Mouse (Mus musculus) kidney, postnatal 36 days (tissue): Measurements from ENCODE around the gene Hist1h4i.

Experiments
- DNase-seq, 2 experiments: peaks; one replicate each; pipeline ENCODE4 v3.0.0; 2021 to 2022; ENCODE audit warnings: mixed read lengths in 2 of 2

The Hist1h4i gene

DNA sequence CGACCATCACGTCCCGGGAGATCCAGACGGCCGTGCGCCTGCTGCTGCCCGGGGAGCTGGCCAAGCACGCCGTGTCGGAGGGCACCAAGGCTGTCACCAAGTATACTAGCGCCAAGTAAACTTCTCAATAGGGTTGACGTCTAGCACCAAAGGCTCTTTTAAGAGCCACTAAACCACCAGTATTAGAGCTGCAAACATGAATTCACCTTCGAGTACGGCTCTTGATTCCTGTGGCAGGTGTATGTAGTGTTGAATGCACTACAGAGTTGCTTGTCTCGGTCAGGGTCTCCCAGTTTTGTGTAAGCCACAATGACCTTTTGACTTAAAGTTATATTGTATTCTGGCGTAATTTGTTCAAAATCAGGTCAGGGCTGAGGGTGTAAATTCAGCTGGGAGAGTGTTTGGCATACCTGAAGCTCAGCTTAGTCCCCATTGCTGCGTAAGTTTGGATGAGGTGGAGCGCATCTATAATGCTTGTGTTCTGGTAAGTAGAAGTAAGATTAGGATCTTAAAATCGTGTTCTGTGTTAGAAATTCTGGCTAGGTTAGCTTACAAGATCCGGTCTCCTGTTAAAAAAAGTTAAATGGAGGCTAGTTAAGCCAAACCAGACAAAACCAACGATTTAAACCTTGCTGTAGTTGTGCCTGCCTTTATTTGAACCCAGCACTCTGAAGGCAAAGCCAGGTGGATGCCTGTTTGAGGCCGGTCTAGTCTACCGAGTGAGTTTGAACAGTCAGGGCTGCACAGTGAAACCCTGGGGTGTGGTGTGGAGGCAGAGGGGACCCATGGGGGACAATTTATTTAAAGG lies 4.8 kb downstream of the Hist1h4i start:
- no peak for DNase-seq

DNA sequence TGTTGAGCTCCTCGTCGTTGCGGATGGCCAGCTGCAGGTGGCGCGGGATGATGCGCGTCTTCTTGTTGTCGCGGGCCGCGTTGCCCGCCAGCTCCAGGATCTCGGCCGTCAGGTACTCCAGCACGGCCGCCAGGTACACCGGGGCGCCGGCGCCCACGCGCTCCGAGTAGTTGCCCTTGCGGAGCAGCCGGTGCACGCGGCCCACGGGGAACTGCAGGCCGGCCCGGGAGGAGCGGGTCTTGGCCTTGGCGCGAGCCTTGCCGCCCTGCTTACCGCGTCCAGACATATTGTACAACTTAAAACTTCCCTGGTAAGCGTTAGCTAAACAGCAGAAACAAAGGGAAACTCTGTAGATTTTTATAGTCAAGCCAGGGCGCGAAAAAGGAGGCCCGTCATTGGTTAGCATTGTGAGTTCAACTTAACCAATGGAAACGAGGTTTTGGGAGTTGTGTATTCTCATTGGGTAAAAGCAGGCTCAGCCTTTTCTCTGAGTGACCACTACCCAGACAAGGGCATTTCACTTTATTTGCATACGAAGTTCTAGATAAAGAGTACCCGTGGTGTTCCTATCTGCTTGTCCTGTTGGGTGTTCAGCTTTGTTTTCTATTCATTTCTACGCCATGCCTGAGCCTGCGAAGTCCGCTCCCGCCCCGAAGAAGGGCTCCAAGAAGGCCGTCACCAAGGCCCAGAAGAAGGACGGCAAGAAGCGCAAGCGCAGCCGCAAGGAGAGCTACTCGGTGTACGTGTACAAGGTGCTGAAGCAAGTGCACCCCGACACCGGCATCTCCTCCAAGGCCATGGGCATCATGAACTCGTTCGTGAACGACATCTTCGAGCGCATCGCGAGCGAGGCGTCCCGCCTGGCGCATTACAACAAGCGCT lies 5.7 kb downstream of the Hist1h4i start, which contains the start of the genes Hist1h2ah and Hist1h2bk:
TSS of gene Hist1h2ah (minus strand) at position 302 of the 882 bp plus-strand sequence.
TSS of gene Hist1h2bk (plus strand) at position 604 of the 882 bp plus-strand sequence.
- peak; percentile 82 to 93 for DNase-seq

DNA sequence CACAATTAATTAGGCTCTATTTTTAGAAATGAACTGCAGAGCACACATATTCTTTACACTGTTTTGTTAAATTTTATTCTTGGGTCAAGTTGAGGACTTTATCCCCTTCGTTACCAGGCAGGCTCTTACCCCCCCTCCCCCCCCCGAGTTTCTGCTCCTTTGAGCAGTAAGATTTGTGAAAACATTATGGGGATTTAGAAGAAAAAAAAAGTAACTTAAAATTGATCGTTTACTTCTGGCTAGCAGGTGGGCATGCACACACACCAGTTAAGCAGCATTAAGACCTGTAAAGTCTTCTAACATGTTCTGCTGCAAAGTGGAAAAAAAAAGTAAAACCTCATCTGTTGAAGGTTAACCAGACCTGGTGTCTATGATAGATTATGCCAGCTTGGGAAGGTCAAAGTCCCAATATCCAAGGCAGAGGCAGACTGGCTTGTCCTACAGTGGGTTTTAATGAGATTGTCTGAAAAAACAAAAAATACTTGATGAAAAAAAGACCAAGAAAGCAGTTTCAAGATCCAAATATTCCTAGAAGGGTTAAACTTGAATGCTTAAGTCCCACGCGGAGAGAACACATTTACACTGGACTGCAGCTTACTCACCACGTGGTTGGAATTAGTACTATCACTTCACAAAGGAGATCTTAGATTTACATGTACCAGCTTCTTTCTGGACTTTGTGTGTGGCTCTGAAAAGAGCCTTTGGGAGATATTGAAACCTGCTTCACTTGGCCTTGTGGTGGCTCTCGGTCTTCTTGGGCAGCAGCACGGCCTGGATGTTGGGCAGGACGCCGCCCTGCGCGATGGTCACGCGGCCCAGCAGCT lies 6.5 kb downstream of the Hist1h4i start:
- peak; percentile 31 to 71 for DNase-seq

GRCm38 (mm10) chr13:22033741-22034442 lies 7.3 kb downstream of the Hist1h4i start:
- no peak for DNase-seq

- peak in 1 of 2 experiments; percentile 26 for DNase-seq
These were observed 10.7 kb downstream of the Hist1h4i start for GRCm38 (mm10) chr13:22030493-22030892.

GRCm38 (mm10) chr13:22029928-22030327 lies 11.2 kb downstream of the Hist1h4i start:
- DNase-seq: no peak

- peak; percentile 95 to 96 for DNase-seq
These were observed 12.3 kb downstream of the Hist1h4i start for GRCm38 (mm10) chr13:22028673-22029460.

DNA sequence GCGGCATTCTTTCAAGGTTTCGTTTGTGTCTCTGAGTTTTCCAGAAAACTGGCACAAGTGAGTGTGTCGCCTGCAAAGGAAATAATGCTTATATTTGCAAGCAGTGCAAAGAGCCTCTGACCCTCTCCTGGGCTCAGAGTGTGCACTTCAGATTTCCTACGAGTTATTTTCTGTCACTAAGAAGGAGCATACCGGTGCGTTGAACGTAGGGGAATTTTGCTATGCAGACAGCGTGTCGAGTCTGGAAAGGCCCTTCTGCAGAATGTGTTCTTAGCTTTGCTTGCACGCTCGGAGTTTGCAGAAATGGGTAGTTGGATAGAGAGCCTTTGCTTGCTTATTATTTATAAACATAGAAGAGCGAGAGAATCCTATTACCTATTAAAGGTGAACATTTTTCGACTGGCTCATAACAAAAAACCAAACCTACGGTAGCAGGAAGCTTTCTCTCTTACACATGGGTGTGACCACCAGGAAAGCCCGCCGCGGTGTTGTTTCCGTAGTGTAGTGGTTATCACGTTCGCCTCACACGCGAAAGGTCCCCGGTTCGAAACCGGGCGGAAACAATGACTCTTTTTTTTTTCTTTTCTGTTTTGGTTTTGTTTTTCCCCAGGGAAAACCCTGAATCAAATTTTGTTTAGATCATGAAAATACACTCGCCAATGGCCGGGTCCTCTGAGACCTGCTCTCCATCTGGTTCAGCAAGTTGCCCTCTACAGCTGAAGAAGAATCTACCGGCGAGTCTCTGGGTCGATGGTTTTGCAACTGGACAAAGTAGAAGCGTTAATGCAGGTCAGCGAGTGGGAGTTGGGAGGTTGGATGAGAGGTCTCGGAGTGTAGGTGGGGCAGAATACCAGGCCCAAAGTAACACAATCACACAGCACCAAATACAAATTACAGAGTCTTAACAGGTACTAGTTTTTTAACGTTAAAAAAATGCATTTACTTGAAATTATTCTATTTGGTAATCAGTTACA lies 14.8 kb downstream of the Hist1h4i start:
- DNase-seq: peak; percentile 77 to 86

DNA sequence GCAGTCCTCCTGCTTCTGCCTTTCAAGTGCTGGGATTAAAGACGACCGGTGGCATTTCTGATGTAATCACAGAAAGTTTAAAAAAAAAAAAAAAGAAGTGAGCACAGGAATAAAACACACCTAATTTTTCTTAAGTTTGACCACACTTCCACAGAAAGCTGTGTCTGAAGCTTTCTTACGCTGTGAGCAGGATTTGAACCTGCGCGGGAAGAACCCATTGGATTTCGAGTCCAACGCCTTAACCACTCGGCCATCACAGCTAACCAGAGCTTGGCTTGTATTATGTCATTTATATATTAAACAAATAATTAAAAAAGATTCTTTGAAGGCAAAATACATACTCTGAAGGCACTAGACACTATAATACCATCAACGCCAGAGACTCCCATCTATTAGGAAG lies 18.9 kb downstream of the Hist1h4i start:
- DNase-seq: peak; percentile 80 to 83

DNA sequence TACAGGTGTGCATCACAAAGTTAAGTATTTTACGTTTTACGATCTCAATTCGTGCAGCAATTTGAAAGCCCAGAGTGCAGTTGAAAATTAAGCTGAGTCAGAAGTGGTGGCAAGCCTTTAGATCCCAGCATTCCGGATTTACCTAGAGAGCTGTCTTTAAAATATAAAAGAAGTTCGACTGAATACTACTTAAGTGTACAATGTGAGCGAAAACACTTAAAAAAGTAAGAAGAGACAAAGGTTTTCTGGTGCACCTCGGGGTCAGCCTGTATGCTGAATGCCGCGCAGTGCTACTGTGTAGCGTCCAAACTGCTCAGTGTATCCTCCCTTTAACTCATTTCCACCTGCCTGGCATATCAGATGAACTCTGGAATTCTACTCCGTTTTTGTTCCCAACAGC lies 19.6 kb downstream of the Hist1h4i start:
- DNase-seq: peak in 1 of 2 experiments; percentile 18

- DNase-seq: peak; percentile 59 to 71
These were observed 20.2 kb downstream of the Hist1h4i start for GRCm38 (mm10) chr13:22020901-22021339.

- peak in 1 of 2 experiments; percentile 32 for DNase-seq
These were observed 21.0 kb downstream of the Hist1h4i start for GRCm38 (mm10) chr13:22019934-22020835.

GRCm38 (mm10) chr13:22015479-22016450 lies 25.4 kb downstream of the Hist1h4i start:
- peak; percentile 65 to 76 for DNase-seq

DNA sequence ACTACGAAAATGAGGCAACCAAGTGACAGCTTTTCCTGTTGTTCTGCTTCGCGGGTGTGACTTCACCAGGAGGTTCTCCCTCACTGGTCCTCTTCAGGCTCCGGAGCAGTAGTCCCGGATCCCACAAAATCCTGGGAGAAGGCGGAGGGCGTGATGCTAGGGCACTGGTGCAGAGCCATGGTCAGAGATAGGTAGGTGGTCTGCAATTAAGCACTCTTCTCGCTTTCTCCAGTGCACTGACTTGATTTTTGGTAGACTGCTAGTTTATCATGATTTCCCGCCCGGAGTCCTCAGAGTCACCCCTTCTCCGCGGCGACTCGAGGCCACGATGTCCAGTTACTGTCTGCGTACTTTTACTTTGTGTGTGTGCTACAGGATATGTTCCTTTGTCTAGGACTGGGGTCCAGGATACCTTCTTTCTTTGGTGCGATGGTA lies 26.7 kb downstream of the Hist1h4i start:
- DNase-seq: no peak

DNA sequence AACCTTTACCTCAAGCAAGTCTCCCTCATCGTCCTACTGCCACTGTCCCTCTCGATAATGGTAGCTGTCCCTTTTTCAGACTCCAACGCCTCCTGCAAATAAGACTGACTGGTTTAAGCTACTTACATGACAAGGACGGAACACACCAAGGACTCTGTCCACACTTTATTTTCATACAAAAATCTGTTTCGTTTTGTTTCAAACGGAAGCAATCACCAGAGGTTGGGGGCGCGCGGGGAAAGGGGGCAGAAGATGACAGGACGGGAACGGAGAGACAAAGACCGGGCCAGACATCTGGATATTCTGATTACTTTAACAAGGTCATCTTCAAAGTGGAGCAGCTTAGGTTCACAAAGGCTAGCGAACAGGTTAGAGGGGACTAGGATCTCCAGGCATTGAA lies 27.4 kb downstream of the Hist1h4i start:
- no peak for DNase-seq

GRCm38 (mm10) chr13:22009642-22010041 lies 31.5 kb downstream of the Hist1h4i start, which contains the start of gene Prss16:
TSS of gene Prss16 (minus strand) at chr13:22009742.
- DNase-seq: no peak

- no peak for DNase-seq
These were observed 32.5 kb downstream of the Hist1h4i start for GRCm38 (mm10) chr13:22008707-22009106.
